15 mouse cellular contexts compared by ENCODE assay signal in the genomic region with DNA sequence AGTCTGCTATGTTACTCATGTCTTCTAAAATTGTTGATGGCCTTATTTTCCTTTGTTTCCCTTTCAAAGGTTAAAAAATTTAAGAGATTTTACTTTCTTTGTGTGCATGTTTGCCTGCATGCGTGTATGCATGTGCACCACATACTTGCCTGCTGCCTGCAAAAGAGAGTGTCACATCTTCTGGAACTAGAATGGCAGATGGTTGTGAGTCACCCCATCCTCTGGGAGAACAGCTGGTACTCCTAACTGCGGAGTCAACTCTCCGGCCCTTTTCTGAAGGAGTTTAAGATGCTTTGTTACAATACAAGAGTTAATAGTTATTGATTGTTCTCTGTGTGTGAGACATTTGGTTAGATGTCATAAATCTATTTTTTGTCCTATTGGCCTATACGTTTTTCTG. TPM values are rescaled to one million over a fixed set of nuclear protein-coding genes. Genes with fewer than 3 reads are reported as not detected.
A peak's percentile ranks its signal among the peaks of the same experiment; 100 is the strongest.
DNase-seq lines count a peak whose midpoint lies in the region; ATAC-seq lines count a peak whose summit lies in the region.
"Had no signal": no experiment of that assay in that cellular context is flagged by ENCODE, and none has a peak within 500 bp of the region (broad histone marks: within the 10 kb centered on the region; RNA-seq: fewer than 3 reads in every experiment).

No protein-coding gene starts in this region.

- H3K4me3 ChIP-seq in embryonic facial prominence, embryonic 14.5 days (ENCODE audit: low read depth, low read length), result no peak overlapping the region
- H3K4me3 ChIP-seq in embryonic facial prominence, embryonic 10.5 days, result no peak overlapping the region
- H3K4me3 ChIP-seq in neural tube, embryonic 11.5 days (ENCODE audit: low read depth, low read length), result no peak overlapping the region
- H3K4me3 ChIP-seq in neural tube, embryonic 15.5 days (replicated peaks), result no peak overlapping the region
- H3K4me3 ChIP-seq: kidney, embryonic 15.5 days had no signal

- H3K27me3 ChIP-seq in embryonic facial prominence, embryonic 14.5 days (replicated peaks; ENCODE audit: control insufficient read depth, insufficient read depth, low read length), result no peaks in the 10 kb centered on the region
- H3K27me3 ChIP-seq in embryonic facial prominence, embryonic 10.5 days (replicated peaks; ENCODE audit: low read depth, poor library complexity, severe bottlenecking), result no peaks in the 10 kb centered on the region
- H3K27me3 ChIP-seq in neural tube, embryonic 11.5 days (ENCODE audit: control insufficient read depth, insufficient read depth, low read length), result no peaks in the 10 kb centered on the region
- H3K27me3 ChIP-seq in neural tube, embryonic 15.5 days (replicated peaks), result no peaks in the 10 kb centered on the region
- H3K27me3 ChIP-seq: kidney, embryonic 15.5 days had no signal

- no peak overlapping the region for H3K9ac ChIP-seq in embryonic facial prominence, embryonic 14.5 days (ENCODE audit: low read depth, low read length)
- H3K9ac ChIP-seq in neural tube, embryonic 11.5 days (ENCODE audit: low read length), result no peak overlapping the region
- no peak overlapping the region for H3K9ac ChIP-seq in neural tube, embryonic 15.5 days (replicated peaks)
- H3K9ac ChIP-seq: kidney, embryonic 15.5 days; liver, embryonic 14.5 days had no signal

- H3K9me3 ChIP-seq in embryonic facial prominence, embryonic 14.5 days (ENCODE audit: control insufficient read depth, low read length), result no peaks in the 10 kb centered on the region
- no peaks in the 10 kb centered on the region for H3K9me3 ChIP-seq in embryonic facial prominence, embryonic 10.5 days
- no peaks in the 10 kb centered on the region for H3K9me3 ChIP-seq in neural tube, embryonic 11.5 days (ENCODE audit: control insufficient read depth, low read length)
- H3K9me3 ChIP-seq in neural tube, embryonic 15.5 days (replicated peaks), result no peaks in the 10 kb centered on the region
- H3K9me3 ChIP-seq: G1E; kidney, embryonic 15.5 days had no signal

- H3K4me1 ChIP-seq in embryonic facial prominence, embryonic 14.5 days (ENCODE audit: control insufficient read depth, insufficient read depth, low read length), result no peaks in the 10 kb centered on the region
- no peaks in the 10 kb centered on the region for H3K4me1 ChIP-seq in embryonic facial prominence, embryonic 10.5 days
- no peaks in the 10 kb centered on the region for H3K4me1 ChIP-seq in neural tube, embryonic 11.5 days (ENCODE audit: control insufficient read depth, insufficient read depth, low read length)
- no peaks in the 10 kb centered on the region for H3K4me1 ChIP-seq in neural tube, embryonic 15.5 days
- H3K4me1 ChIP-seq: kidney, embryonic 15.5 days had no signal

- H3K27ac ChIP-seq in embryonic facial prominence, embryonic 14.5 days (replicated peaks; ENCODE audit: low read depth, low read length), result no peak overlapping the region
- no peak overlapping the region for H3K27ac ChIP-seq in embryonic facial prominence, embryonic 10.5 days (replicated peaks)
- H3K27ac ChIP-seq in neural tube, embryonic 11.5 days (ENCODE audit: low read depth, low read length), result no peak overlapping the region
- no peak overlapping the region for H3K27ac ChIP-seq in neural tube, embryonic 15.5 days (replicated peaks)
- H3K27ac ChIP-seq: kidney, embryonic 15.5 days; liver, embryonic 14.5 days had no signal

- peak; percentile 34 for DNase-seq in embryonic facial prominence, embryonic 14.5 days (ENCODE audit: low spot score)
- DNase-seq in embryonic facial prominence, embryonic 10.5 days (ENCODE audit: low spot score), result no peak
- DNase-seq in heart, adult 9 months (ENCODE audit: low spot score in 2 of 2), result peak; percentile 28
- no peak for DNase-seq in heart, postnatal 25 days (ENCODE audit: low spot score)
- DNase-seq in neural tube, embryonic 11.5 days (ENCODE audit: low spot score), result no peak
- peak; percentile 20 for DNase-seq in layer of hippocampus, adult 9-11 months
- no peak for DNase-seq in thymus, postnatal 10 days (ENCODE audit: low spot score in 2 of 2)
- DNase-seq: cerebellum, postnatal 10 days; lung, postnatal 4 days; thymus, postnatal 25 days had no signal

- 73% methylated on average over 4 of the region's 4 CpGs for WGBS in embryonic facial prominence, embryonic 14.5 days
- WGBS in embryonic facial prominence, embryonic 10.5 days, result 90% methylated on average over 4 of the region's 4 CpGs
- WGBS in neural tube, embryonic 11.5 days, result 68% methylated on average over 4 of the region's 4 CpGs
- 62% methylated on average over 4 of the region's 4 CpGs for WGBS in neural tube, embryonic 15.5 days

- no peak overlapping the region for H3K4me2 ChIP-seq in embryonic facial prominence, embryonic 14.5 days (ENCODE audit: low read depth, low read length)
- no peak overlapping the region for H3K4me2 ChIP-seq in neural tube, embryonic 11.5 days (ENCODE audit: low read depth)
- no peak overlapping the region for H3K4me2 ChIP-seq in neural tube, embryonic 15.5 days
- H3K4me2 ChIP-seq: kidney, embryonic 15.5 days had no signal

- H3K36me3 ChIP-seq in embryonic facial prominence, embryonic 14.5 days (ENCODE audit: control insufficient read depth, insufficient read depth, low read length), result no peaks in the 10 kb centered on the region
- H3K36me3 ChIP-seq in embryonic facial prominence, embryonic 10.5 days (replicated peaks), result no peaks in the 10 kb centered on the region
- no peaks in the 10 kb centered on the region for H3K36me3 ChIP-seq in neural tube, embryonic 11.5 days (ENCODE audit: control insufficient read depth, insufficient read depth, low read length)
- H3K36me3 ChIP-seq in neural tube, embryonic 15.5 days, result no peaks in the 10 kb centered on the region
- H3K36me3 ChIP-seq: kidney, embryonic 15.5 days had no signal

- intact Hi-C loops in heart, postnatal 25 days (cut with DNase I), result no loop called here

- ATAC-seq in embryonic facial prominence, embryonic 14.5 days (ENCODE audit: low read depth), result no peak
- peak; percentile 45; the same call in 1 of the 2 replicates for ATAC-seq in neural tube, embryonic 11.5 days (ENCODE audit: insufficient read depth, low FRiP score, low TSS enrichment)
- ATAC-seq in neural tube, embryonic 15.5 days (ENCODE audit: low FRiP score), result no peak

RNA-seq across cellular contexts. Expression of a gene that starts 15.3 kb away (rescaled TPM):
- polyA plus RNA-seq in embryonic facial prominence, embryonic 14.5 days (2014; fragmentation: Nextera tagmentation; extraction: Ambion mirVana), result 2.2 and 2.4 TPM in 2 replicates
- 2.1 and 2.5 TPM in 2 replicates for polyA plus RNA-seq in embryonic facial prominence, embryonic 10.5 days (2016; fragmentation: Nextera tagmentation; extraction: Ambion mirVana)
- total RNA-seq in heart, postnatal 25 days (2021), result not detected
- polyA plus RNA-seq in neural tube, embryonic 11.5 days (2014; fragmentation: Nextera tagmentation; extraction: Ambion mirVana), result 1.7 and 2.5 TPM in 2 replicates
- 2.9 and 3.6 TPM in 2 replicates for polyA plus RNA-seq in neural tube, embryonic 15.5 days (2015; fragmentation: Nextera tagmentation; extraction: Ambion mirVana)
- total RNA-seq: G1E; gastrocnemius, postnatal 36 days had no signal

RNA-seq across cellular contexts. Expression of a gene that starts 16.0 kb away (rescaled TPM):
- 33.1 and 35.8 TPM in 2 replicates for polyA plus RNA-seq in embryonic facial prominence, embryonic 14.5 days (2014; fragmentation: Nextera tagmentation; extraction: Ambion mirVana)
- polyA plus RNA-seq in embryonic facial prominence, embryonic 10.5 days (2016; fragmentation: Nextera tagmentation; extraction: Ambion mirVana), result 27.2 and 29.2 TPM in 2 replicates
- total RNA-seq in heart, postnatal 25 days (2021), result 10 to 100 TPM; 17.4 to 17.9 TPM
- polyA plus RNA-seq in neural tube, embryonic 11.5 days (2014; fragmentation: Nextera tagmentation; extraction: Ambion mirVana), result 34.7 and 36.0 TPM in 2 replicates
- polyA plus RNA-seq in neural tube, embryonic 15.5 days (2015; fragmentation: Nextera tagmentation; extraction: Ambion mirVana), result 30.0 and 31.5 TPM in 2 replicates

Comparison
In these comparisons a context has a peak if more than half of its experiments do, and no peak if none do; other contexts are left out.
1. DNase-seq: peak in embryonic facial prominence, embryonic 14.5 days (single experiment), heart, adult 9 months (2 of 2) and layer of hippocampus, adult 9-11 months (single experiment); none in embryonic facial prominence, embryonic 10.5 days (single experiment), heart, postnatal 25 days (single experiment), neural tube, embryonic 11.5 days (single experiment) and thymus, postnatal 10 days (0 of 2).